Mouse (Mus musculus) liver, embryonic 14.5 days (tissue): ENCODE measurements around the gene Cacng2.

Experiments
- CTCF ChIP-seq: IDR thresholded peaks from 2 replicates; pipeline ENCODE4 v1.5.1; 2016; ENCODE audit warnings: antibody characterized with exemption, low read depth, control low read depth
- EP300 ChIP-seq: IDR thresholded peaks from 2 replicates; pipeline ENCODE4 v1.6.1; 2016; ENCODE audit warnings: antibody characterized with exemption, low read depth

DNA sequence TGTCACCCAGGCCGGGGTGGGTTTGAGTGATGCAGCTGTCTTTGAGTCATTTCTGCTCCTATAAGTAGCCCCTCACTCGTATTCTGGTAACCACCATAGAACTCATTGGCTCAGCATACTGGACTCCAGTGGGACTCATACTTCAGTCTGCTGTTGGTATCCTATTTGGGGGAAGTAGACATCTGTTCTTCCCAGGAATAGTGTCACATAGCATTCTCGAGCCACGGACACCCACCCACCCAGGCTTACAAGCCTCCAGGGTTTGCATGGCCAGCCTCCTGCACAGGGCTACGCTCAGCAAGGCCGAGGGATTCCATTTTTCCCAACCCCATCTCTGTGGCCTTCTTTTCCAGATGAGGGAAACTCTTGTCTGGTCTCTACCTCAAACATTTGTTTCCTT is 93.3 kb downstream of the Cacng2 start:
- TF ChIP-seq EP300 = no peak
- TF ChIP-seq CTCF = no peak
